Mouse (Mus musculus): Measurements from ENCODE around the gene Fbxw8. TPM values are rescaled to one million over a fixed set of nuclear protein-coding genes. Genes with fewer than 3 reads are reported as not detected.
A peak's percentile ranks its signal among the peaks of the same experiment; 100 is the strongest.

Gene Fbxw8
- polyA plus RNA-seq, 2 experiments, result 6.2 to 10.8 TPM

DNA sequence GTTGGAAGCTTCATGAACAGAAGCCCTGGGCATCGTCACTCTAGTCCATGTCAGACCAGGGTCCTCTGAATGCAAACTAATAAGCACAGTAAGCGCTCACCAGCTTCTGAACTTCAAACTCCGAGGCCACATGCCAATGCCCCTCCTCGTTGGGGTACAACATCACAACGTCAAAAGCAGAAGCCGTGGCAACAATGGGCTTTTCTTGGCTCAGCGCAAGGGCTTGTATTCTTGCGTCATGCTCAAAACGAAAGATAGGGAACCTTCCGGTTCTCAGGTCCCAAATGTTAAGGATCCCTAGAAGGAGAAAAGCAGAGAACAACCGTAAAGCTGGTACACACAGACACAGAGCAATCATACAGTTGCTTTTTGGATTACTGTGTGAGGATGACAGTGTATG, 59.8 kb downstream of the Fbxw8 start:
- no peak for DNase-seq (ENCODE audit: low read depth in 3 of 3, low spot score in 3 of 3)
- Histone ChIP-seq H3K36me3 (replicated peaks; ENCODE audit: control insufficient read depth, insufficient read depth, low read depth) (peaks cover 6% of the 10 kb centered on the region; the same call in 1 of the 2 replicates), H3K9me3 (ENCODE audit: control insufficient read depth, low read length) (no peaks in the 10 kb centered on the region), H3K27me3 (ENCODE audit: control insufficient read depth, insufficient read depth, low read length) (no peaks in the 10 kb centered on the region), H3K4me3 (ENCODE audit: insufficient read depth in 1 of 2, low read depth in 2 of 2, low read length in 2 of 2) (no peak overlapping the region), H3K4me1 (replicated peaks; ENCODE audit: control insufficient read depth in 2 of 2, insufficient read depth in 2 of 2, low read length in 1 of 2) (no peaks in the 10 kb centered on the region), H3K4me2 (ENCODE audit: low read depth) (no peak overlapping the region), H3K9ac (replicated peaks) (no peak overlapping the region), H3K27ac (no peak overlapping the region)
- 76% methylated on average over 11 of the region's 11 CpGs for WGBS (ENCODE audit: insufficient replicate concordance)
- no peak for TF ChIP-seq CTCF (IDR thresholded peaks at IDR 0.05; ENCODE audit: low read depth)
- no peak for ATAC-seq (ENCODE audit: insufficient read depth)

DNA sequence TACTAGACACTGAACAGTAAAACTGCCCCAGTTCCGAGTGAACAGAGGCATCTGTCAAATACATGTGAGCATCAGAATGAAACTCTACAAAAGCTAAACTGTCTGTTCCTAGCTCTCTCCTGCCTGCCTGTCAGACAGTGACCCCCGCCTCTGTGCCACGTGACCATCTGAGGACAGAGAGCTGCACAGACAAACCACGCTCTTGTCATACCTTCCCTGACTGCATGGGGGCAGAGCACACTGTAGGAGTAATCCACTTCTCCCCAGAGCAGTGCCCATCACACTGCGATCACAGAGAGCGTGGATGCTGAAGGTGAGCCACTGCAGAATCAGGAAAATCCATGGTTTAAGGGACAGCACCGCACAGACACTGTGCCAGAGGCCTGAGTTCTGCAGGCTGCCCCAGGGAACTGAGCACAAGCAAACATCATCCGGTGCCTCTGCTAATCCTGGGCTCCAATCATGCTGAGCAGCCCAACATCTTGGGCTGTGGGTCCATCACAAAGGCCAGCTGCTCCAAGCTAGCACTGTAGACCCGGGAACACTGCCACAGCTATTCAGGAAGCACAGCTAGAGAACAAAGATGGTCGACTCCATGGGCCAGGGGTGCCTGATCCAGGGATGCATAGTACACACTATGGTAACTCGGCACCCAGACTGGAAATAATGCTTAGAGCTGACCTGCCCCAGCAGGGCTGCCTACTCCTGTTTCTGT, 61.8 kb downstream of the Fbxw8 start:
- peaks cover 6% of the 10 kb centered on the region; the same call in 1 of the 2 replicates for H3K36me3 ChIP-seq (replicated peaks; ENCODE audit: control insufficient read depth, insufficient read depth, low read depth)
- 67% methylated on average over 11 of the region's 11 CpGs for WGBS (ENCODE audit: insufficient replicate concordance)
- TF ChIP-seq CTCF (IDR thresholded peaks at IDR 0.05; ENCODE audit: low read depth), result peak; percentile 17; the same call in 1 of the 2 replicates
- TF ChIP-seq EP300 (IDR thresholded peaks at IDR 0.05; ENCODE audit: low read depth), result no peak

DNA sequence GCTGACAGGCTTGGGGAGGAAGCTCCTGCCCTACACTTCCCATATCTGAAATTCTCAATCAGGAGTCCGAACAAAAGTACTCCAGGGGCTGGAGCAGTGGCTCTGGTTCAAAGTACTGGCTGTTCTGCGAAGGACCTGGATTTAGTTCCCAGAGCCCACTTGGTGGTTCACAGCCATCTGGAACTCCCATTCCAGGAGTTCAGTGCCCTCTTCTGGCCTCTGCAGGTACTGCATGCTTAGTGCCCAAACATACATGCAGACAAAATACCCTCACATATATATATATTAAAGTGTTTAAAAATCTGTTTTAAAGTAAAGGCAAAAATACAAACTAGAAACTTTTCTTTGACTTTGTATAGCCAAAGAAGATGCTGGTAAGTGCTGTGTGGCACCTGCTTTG, 64.4 kb downstream of the Fbxw8 start:
- Histone ChIP-seq H3K9ac (replicated peaks) (no peak overlapping the region), H3K4me1 (replicated peaks; ENCODE audit: control insufficient read depth in 2 of 2, insufficient read depth in 2 of 2, low read length in 1 of 2) (no peaks in the 10 kb centered on the region), H3K27ac (no peak overlapping the region), H3K27me3 (ENCODE audit: control insufficient read depth, insufficient read depth, low read length) (no peaks in the 10 kb centered on the region), H3K9me3 (ENCODE audit: control insufficient read depth, low read length) (no peaks in the 10 kb centered on the region), H3K4me3 (ENCODE audit: insufficient read depth in 1 of 2, low read depth in 2 of 2, low read length in 2 of 2) (no peak overlapping the region), H3K4me2 (ENCODE audit: low read depth) (no peak overlapping the region), H3K36me3 (replicated peaks; ENCODE audit: control insufficient read depth, insufficient read depth, low read depth) (peaks cover 6% of the 10 kb centered on the region; the same call in 1 of the 2 replicates)
- no peak for TF ChIP-seq EP300 (IDR thresholded peaks at IDR 0.05; ENCODE audit: low read depth)
- peak; percentile 75 for TF ChIP-seq CTCF (IDR thresholded peaks at IDR 0.05; ENCODE audit: low read depth)
- DNase-seq (ENCODE audit: low read depth in 3 of 3, low spot score in 3 of 3) (peak in 2 of 3 experiments; percentile 10 to 17), ATAC-seq (ENCODE audit: insufficient read depth) (no peak)
- 86% methylated on average over 2 of the region's 2 CpGs for WGBS (ENCODE audit: insufficient replicate concordance)

More for the DNA sequence above, 61.8 kb downstream of the Fbxw8 start:
- H3K27ac ChIP-seq, result no peak overlapping the region
- ATAC-seq (ENCODE audit: insufficient read depth) (no peak), DNase-seq (ENCODE audit: low read depth in 3 of 3, low spot score in 3 of 3) (no peak)
- H3K9me3 ChIP-seq (ENCODE audit: control insufficient read depth, low read length), result no peaks in the 10 kb centered on the region
- H3K4me2 ChIP-seq (ENCODE audit: low read depth), result no peak overlapping the region
- no peak overlapping the region for H3K4me3 ChIP-seq (ENCODE audit: insufficient read depth in 1 of 2, low read depth in 2 of 2, low read length in 2 of 2)
- H3K4me1 ChIP-seq (replicated peaks; ENCODE audit: control insufficient read depth in 2 of 2, insufficient read depth in 2 of 2, low read length in 1 of 2), result no peaks in the 10 kb centered on the region
- H3K27me3 ChIP-seq (ENCODE audit: control insufficient read depth, insufficient read depth, low read length), result no peaks in the 10 kb centered on the region
- no peak overlapping the region for H3K9ac ChIP-seq (replicated peaks)

DNA sequence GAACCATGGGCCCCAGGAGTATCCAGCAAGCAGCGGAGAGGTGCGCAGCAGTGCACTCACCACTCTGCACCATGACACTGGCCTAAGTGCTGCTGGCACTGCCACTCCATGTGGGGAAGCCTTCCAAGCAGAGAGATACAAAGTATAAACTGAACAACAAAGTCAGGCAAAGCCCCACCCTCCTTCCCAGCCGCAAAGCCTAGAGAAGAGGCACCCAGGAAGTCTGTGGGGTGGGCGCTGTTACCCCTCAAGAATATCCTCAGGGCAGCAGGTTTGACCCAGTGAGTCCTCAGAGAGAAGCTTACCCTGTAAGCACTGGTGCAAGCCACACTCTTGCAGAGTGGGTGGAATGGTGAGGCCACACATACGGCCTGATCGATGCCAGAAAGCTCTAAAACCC, 65.2 kb downstream of the Fbxw8 start:
- 84% methylated on average over 6 of the region's 6 CpGs for WGBS (ENCODE audit: insufficient replicate concordance)
- TF ChIP-seq EP300 (IDR thresholded peaks at IDR 0.05; ENCODE audit: low read depth) (no peak), CTCF (IDR thresholded peaks at IDR 0.05; ENCODE audit: low read depth) (no peak)
- no peak overlapping the region for H3K4me3 ChIP-seq (ENCODE audit: insufficient read depth in 1 of 2, low read depth in 2 of 2, low read length in 2 of 2)
- no peaks in the 10 kb centered on the region for H3K4me1 ChIP-seq (replicated peaks; ENCODE audit: control insufficient read depth in 2 of 2, insufficient read depth in 2 of 2, low read length in 1 of 2)
- H3K9ac ChIP-seq (replicated peaks), result no peak overlapping the region
- no peaks in the 10 kb centered on the region for H3K27me3 ChIP-seq (ENCODE audit: control insufficient read depth, insufficient read depth, low read length)
- no peak overlapping the region for H3K27ac ChIP-seq
- no peak overlapping the region for H3K4me2 ChIP-seq (ENCODE audit: low read depth)
- no peaks in the 10 kb centered on the region for H3K9me3 ChIP-seq (ENCODE audit: control insufficient read depth, low read length)
- no peak for ATAC-seq (ENCODE audit: insufficient read depth)
- no peak for DNase-seq (ENCODE audit: low read depth in 3 of 3, low spot score in 3 of 3)
- H3K36me3 ChIP-seq (replicated peaks; ENCODE audit: control insufficient read depth, insufficient read depth, low read depth), result peaks cover 6% of the 10 kb centered on the region; the same call in 1 of the 2 replicates

DNA sequence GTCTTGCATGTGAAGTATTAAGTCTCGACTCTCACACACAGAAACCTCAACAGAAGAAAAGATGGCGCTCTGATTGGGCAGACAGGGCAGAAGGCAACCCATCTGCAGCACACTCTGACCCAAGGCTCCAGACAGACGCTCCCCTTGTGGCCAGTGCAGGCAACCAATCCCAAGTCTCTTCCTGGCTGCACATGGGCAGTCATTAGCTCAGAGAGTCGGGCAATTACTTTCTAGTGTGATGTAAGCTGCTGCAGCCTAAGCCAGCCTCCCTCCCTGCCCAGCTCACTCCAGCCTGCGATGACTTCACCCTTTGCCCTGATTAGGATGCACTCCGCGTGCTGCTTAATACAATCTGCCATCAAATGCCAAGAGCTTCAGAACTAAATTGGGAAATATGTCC, 66.2 kb downstream of the Fbxw8 start:
- Histone ChIP-seq H3K36me3 (replicated peaks; ENCODE audit: control insufficient read depth, insufficient read depth, low read depth) (peaks cover 6% of the 10 kb centered on the region; the same call in 1 of the 2 replicates), H3K9ac (replicated peaks) (no peak overlapping the region), H3K4me3 (ENCODE audit: insufficient read depth in 1 of 2, low read depth in 2 of 2, low read length in 2 of 2) (no peak overlapping the region), H3K4me1 (replicated peaks; ENCODE audit: control insufficient read depth in 2 of 2, insufficient read depth in 2 of 2, low read length in 1 of 2) (no peaks in the 10 kb centered on the region), H3K9me3 (ENCODE audit: control insufficient read depth, low read length) (no peaks in the 10 kb centered on the region), H3K27ac (no peak overlapping the region), H3K4me2 (ENCODE audit: low read depth) (no peak overlapping the region), H3K27me3 (ENCODE audit: control insufficient read depth, insufficient read depth, low read length) (no peaks in the 10 kb centered on the region)
- no peak for TF ChIP-seq EP300 (IDR thresholded peaks at IDR 0.05; ENCODE audit: low read depth)
- no peak for TF ChIP-seq CTCF (IDR thresholded peaks at IDR 0.05; ENCODE audit: low read depth)
- WGBS (ENCODE audit: insufficient replicate concordance), result 72% methylated on average over 7 of the region's 7 CpGs
- no peak for ATAC-seq (ENCODE audit: insufficient read depth)
- DNase-seq (ENCODE audit: low read depth in 3 of 3, low spot score in 3 of 3), result no peak

Data from liver, embryonic 14.5 days (tissue).